Mouse (Mus musculus) hindbrain, embryonic 16.5 days (tissue): ENCODE measurements around the gene Eef2k. TPM values are rescaled to one million over a fixed set of nuclear protein-coding genes. Genes with fewer than 3 reads are reported as not detected.

Source experiments
- ATAC-seq: fragments of 200-750 bp; cut with Nextera tagmentation; 2 replicates; pipeline ENCODE4 v1.8.0; 2017; ENCODE audit warnings: moderate TSS enrichment, moderate library complexity
- H3K27ac ChIP-seq: fragments of 300-500 bp; sonication (generic); 2 replicates; pipeline ENCODE4 v1.5.1; 2014; ENCODE audit warnings: low read depth, mild to moderate bottlenecking, control low read depth, low read length, moderate library complexity
- H3K27me3 ChIP-seq: fragments of 300-500 bp; sonication (generic); replicated peaks from 2 replicates; pipeline ENCODE4 v1.6.1; 2014; ENCODE audit warnings: low read length; ENCODE audit not compliant: control insufficient read depth, insufficient read depth
- H3K36me3 ChIP-seq: fragments of 300-500 bp; sonication (generic); 2 replicates; pipeline ENCODE4 v1.6.1; 2014; ENCODE audit warnings: mild to moderate bottlenecking, low read length, moderate library complexity, mixed read lengths; ENCODE audit not compliant: control insufficient read depth, insufficient read depth
- H3K4me1 ChIP-seq: fragments of 300-500 bp; sonication (generic); 2 replicates; pipeline ENCODE4 v1.6.1; 2014; ENCODE audit warnings: low read depth, low read length; ENCODE audit not compliant: control insufficient read depth, insufficient read depth
- H3K4me2 ChIP-seq: fragments of 300-500 bp; sonication (generic); 2 replicates; pipeline ENCODE4 v1.6.1; 2014; ENCODE audit warnings: mild to moderate bottlenecking, low read length, control low read depth, moderate library complexity
- H3K4me3 ChIP-seq: fragments of 300-500 bp; sonication (generic); 2 replicates; pipeline ENCODE4 v1.5.1; 2014; ENCODE audit warnings: mild to moderate bottlenecking, low read length, control low read depth, moderate library complexity
- H3K9ac ChIP-seq: fragments of 300-500 bp; sonication (generic); 2 replicates; pipeline ENCODE4 v1.6.1; 2014; ENCODE audit warnings: low read depth, mild to moderate bottlenecking, control low read depth, low read length, moderate library complexity
- H3K9me3 ChIP-seq: fragments of 300-500 bp; sonication (generic); 2 replicates; pipeline ENCODE4 v1.6.1; 2014; ENCODE audit warnings: mild to moderate bottlenecking, low read length, moderate library complexity; ENCODE audit not compliant: control insufficient read depth
- WGBS: fragments of 180-500 bp; shearing (Covaris S2); extraction: QIAGEN DNeasy Blood & Tissue Kit; methylation state at CpG from one replicate; pipeline ENCODE4 v1.1.7; 2014; 5-methylcytosine and 5-hydroxymethylcytosine counted together
- polyA plus RNA-seq: library from polyadenylated mRNA; unstranded; fragments of >200 nt; fragmentation: Nextera tagmentation; extraction: Ambion mirVana; gene quantifications from 2 replicates; pipeline ENCODE4 v1.2.1, GENCODE M21; 2015

Gene Eef2k
- polyA plus RNA-seq, 1 experiment from 2014 or later: 37.4 TPM

- Histone ChIP-seq H3K36me3 (no peaks in the 10 kb centered on the region; the same call in 1 of the 2 replicates), H3K27me3 (no peaks in the 10 kb centered on the region), H3K4me3 (no peak overlapping the region), H3K9me3 (no peaks in the 10 kb centered on the region), H3K4me1 (peaks cover 3% of the 10 kb centered on the region; the same call in 1 of the 2 replicates), H3K4me2 (no peak overlapping the region), H3K9ac (no peak overlapping the region), H3K27ac (no peak overlapping the region)
- ATAC-seq: no peak
- WGBS: 55% methylated on average over 5 of the region's 5 CpGs
Measured at GRCm38 (mm10) chr7:120870431-120871008, 27.9 kb downstream of the Eef2k start.

- Histone ChIP-seq H3K9ac (no peak overlapping the region), H3K27ac (no peak overlapping the region), H3K27me3 (no peaks in the 10 kb centered on the region), H3K36me3 (no peaks in the 10 kb centered on the region; the same call in 1 of the 2 replicates), H3K9me3 (no peaks in the 10 kb centered on the region), H3K4me1 (no peaks in the 10 kb centered on the region; the same call in 1 of the 2 replicates), H3K4me3 (no peak overlapping the region), H3K4me2 (no peak overlapping the region)
- WGBS: 67% methylated on average over 12 of the region's 12 CpGs
- ATAC-seq: no peak
Measured at GRCm38 (mm10) chr7:120873083-120873482, 30.5 kb downstream of the Eef2k start.

GRCm38 (mm10) chr7:120874021-120874420, 31.4 kb downstream of the Eef2k start:
- Histone ChIP-seq H3K4me2 (no peak overlapping the region), H3K4me3 (no peak overlapping the region), H3K36me3 (no peaks in the 10 kb centered on the region; the same call in 1 of the 2 replicates), H3K9ac (no peak overlapping the region), H3K27ac (no peak overlapping the region), H3K4me1 (no peaks in the 10 kb centered on the region; the same call in 1 of the 2 replicates), H3K27me3 (no peaks in the 10 kb centered on the region), H3K9me3 (no peaks in the 10 kb centered on the region)
- no peak for ATAC-seq
- WGBS: 93% methylated on average over 3 of the region's 3 CpGs

GRCm38 (mm10) chr7:120874764-120875539, 32.3 kb downstream of the Eef2k start:
- no peak overlapping the region for H3K27ac ChIP-seq
- H3K4me3 ChIP-seq: no peak overlapping the region
- WGBS: 80% methylated on average over 7 of the region's 7 CpGs
- no peak for ATAC-seq
- no peaks in the 10 kb centered on the region for H3K9me3 ChIP-seq
- no peak overlapping the region for H3K9ac ChIP-seq
- H3K27me3 ChIP-seq: no peaks in the 10 kb centered on the region
- H3K4me1 ChIP-seq: no peaks in the 10 kb centered on the region; the same call in 1 of the 2 replicates
- no peaks in the 10 kb centered on the region; the same call in 1 of the 2 replicates for H3K36me3 ChIP-seq
- H3K4me2 ChIP-seq: no peak overlapping the region

GRCm38 (mm10) chr7:120875540-120876388, 33.1 kb downstream of the Eef2k start:
- WGBS: 75% methylated on average over 3 of the region's 3 CpGs
- Histone ChIP-seq H3K4me3 (no peak overlapping the region), H3K4me2 (no peak overlapping the region), H3K9me3 (no peaks in the 10 kb centered on the region), H3K9ac (no peak overlapping the region), H3K4me1 (no peaks in the 10 kb centered on the region), H3K27me3 (no peaks in the 10 kb centered on the region), H3K36me3 (peaks cover 5% of the 10 kb centered on the region; the same call in 1 of the 2 replicates), H3K27ac (no peak overlapping the region)
- no peak for ATAC-seq

- WGBS: 54% methylated on average over 6 of the region's 6 CpGs
- H3K27me3 ChIP-seq: no peaks in the 10 kb centered on the region
- no peak overlapping the region for H3K9ac ChIP-seq
- no peak overlapping the region for H3K4me3 ChIP-seq
- no peak overlapping the region for H3K4me2 ChIP-seq
- H3K9me3 ChIP-seq: no peaks in the 10 kb centered on the region
- ATAC-seq: no peak
- H3K4me1 ChIP-seq: no peaks in the 10 kb centered on the region
- peaks cover 11% of the 10 kb centered on the region; the same call in 1 of the 2 replicates for H3K36me3 ChIP-seq
- H3K27ac ChIP-seq: no peak overlapping the region
Measured at GRCm38 (mm10) chr7:120878271-120878670, 35.6 kb downstream of the Eef2k start.

GRCm38 (mm10) chr7:120879972-120880371, 37.3 kb downstream of the Eef2k start:
- WGBS: 92% methylated on average over 3 of the region's 3 CpGs
- Histone ChIP-seq H3K4me2 (no peak overlapping the region), H3K9me3 (no peaks in the 10 kb centered on the region), H3K27me3 (no peaks in the 10 kb centered on the region), H3K4me1 (no peaks in the 10 kb centered on the region), H3K36me3 (peaks cover 27% of the 10 kb centered on the region), H3K27ac (no peak overlapping the region), H3K4me3 (no peak overlapping the region), H3K9ac (no peak overlapping the region)
- ATAC-seq: no peak

- no peak overlapping the region for H3K9ac ChIP-seq
- no peak overlapping the region for H3K4me3 ChIP-seq
- no peaks in the 10 kb centered on the region for H3K4me1 ChIP-seq
- no peaks in the 10 kb centered on the region for H3K9me3 ChIP-seq
- no peak for ATAC-seq
- 96% methylated on average over 4 of the region's 4 CpGs for WGBS
- H3K36me3 ChIP-seq: peaks cover 34% of the 10 kb centered on the region
- H3K27ac ChIP-seq: no peak overlapping the region
- no peaks in the 10 kb centered on the region for H3K27me3 ChIP-seq
- H3K4me2 ChIP-seq: no peak overlapping the region
Measured at GRCm38 (mm10) chr7:120880770-120881169, 38.1 kb downstream of the Eef2k start.

- no peak for ATAC-seq
- H3K4me2 ChIP-seq: no peak overlapping the region
- peaks cover 39% of the 10 kb centered on the region for H3K36me3 ChIP-seq
- H3K27ac ChIP-seq: no peak overlapping the region
- H3K4me3 ChIP-seq: no peak overlapping the region
- H3K27me3 ChIP-seq: no peaks in the 10 kb centered on the region
- WGBS: 72% methylated on average over 2 of the region's 2 CpGs
- H3K9me3 ChIP-seq: no peaks in the 10 kb centered on the region
- no peak overlapping the region for H3K9ac ChIP-seq
- no peaks in the 10 kb centered on the region for H3K4me1 ChIP-seq
Measured at GRCm38 (mm10) chr7:120881451-120881850, 38.8 kb downstream of the Eef2k start.
